Mouse (Mus musculus) 3T3-L1 (cell line): ENCODE data around the gene Itch.
"Not testable (repeated sequence)": the region's sequence is repeated elsewhere in the genome, so short reads cannot be mapped to it uniquely, and the experiment has no call there.

Experiments used
- DNase-seq: peaks from one replicate; pipeline ENCODE4 v3.0.0-alpha.2; 2015; ENCODE audit warnings: low read depth, low spot score

The Itch gene

GRCm38 (mm10) chr2:155133011-155133976 is at the start of gene Itch:
Itch (plus strand) TSS chr2:155133509.
- DNase-seq, result peak; percentile 97

- no peak for DNase-seq
These were observed 48.8 kb upstream of the Itch start for GRCm38 (mm10) chr2:155084546-155084945.

- DNase-seq, result no peak
These were observed 47.0 kb upstream of the Itch start for GRCm38 (mm10) chr2:155086328-155086727.

- no peak for DNase-seq
These were observed 45.0 kb upstream of the Itch start for GRCm38 (mm10) chr2:155088264-155088663.

GRCm38 (mm10) chr2:155090909-155091742 is 42.2 kb upstream of the Itch start:
- no peak for DNase-seq

- no peak for DNase-seq
These were observed 41.6 kb upstream of the Itch start for GRCm38 (mm10) chr2:155091743-155092075.

GRCm38 (mm10) chr2:155093418-155093817 is 39.9 kb upstream of the Itch start:
- DNase-seq, result no peak

GRCm38 (mm10) chr2:155098720-155099380 is 34.5 kb upstream of the Itch start:
- peak; percentile 73 for DNase-seq

- DNase-seq, result peak; percentile 60
These were observed 33.9 kb upstream of the Itch start for GRCm38 (mm10) chr2:155099421-155099820.

GRCm38 (mm10) chr2:155099994-155100795 is 33.1 kb upstream of the Itch start:
- no peak for DNase-seq

- no peak for DNase-seq
These were observed 32.5 kb upstream of the Itch start for GRCm38 (mm10) chr2:155100796-155101259.

- DNase-seq, result no peak
These were observed 31.5 kb upstream of the Itch start for GRCm38 (mm10) chr2:155101761-155102181.

GRCm38 (mm10) chr2:155103607-155104006 is 29.7 kb upstream of the Itch start:
- DNase-seq, result no peak

- not testable (repeated sequence) for DNase-seq
These were observed 26.0 kb upstream of the Itch start for GRCm38 (mm10) chr2:155107276-155107675.

GRCm38 (mm10) chr2:155115216-155115830 is 18.0 kb upstream of the Itch start:
- DNase-seq, result no peak

GRCm38 (mm10) chr2:155133977-155134860 is 910 bp downstream of the Itch start:
- DNase-seq, result peak; percentile 28

GRCm38 (mm10) chr2:155135092-155135491 is 1.8 kb downstream of the Itch start:
- no peak for DNase-seq

GRCm38 (mm10) chr2:155135534-155135933 is 2.2 kb downstream of the Itch start:
- no peak for DNase-seq

GRCm38 (mm10) chr2:155140986-155141385 is 7.7 kb downstream of the Itch start:
- no peak for DNase-seq
